Mouse (Mus musculus) kidney, postnatal 10 days (tissue): ENCODE data around the gene Grhpr.
"Not testable (repeated sequence)": the region's sequence is repeated elsewhere in the genome, so short reads cannot be mapped to it uniquely, and the experiment has no call there.

Experiments used
- DNase-seq: peaks from one replicate; pipeline ENCODE4 v3.0.0; 2021; ENCODE audit warnings: mixed read lengths

Gene Grhpr

DNA sequence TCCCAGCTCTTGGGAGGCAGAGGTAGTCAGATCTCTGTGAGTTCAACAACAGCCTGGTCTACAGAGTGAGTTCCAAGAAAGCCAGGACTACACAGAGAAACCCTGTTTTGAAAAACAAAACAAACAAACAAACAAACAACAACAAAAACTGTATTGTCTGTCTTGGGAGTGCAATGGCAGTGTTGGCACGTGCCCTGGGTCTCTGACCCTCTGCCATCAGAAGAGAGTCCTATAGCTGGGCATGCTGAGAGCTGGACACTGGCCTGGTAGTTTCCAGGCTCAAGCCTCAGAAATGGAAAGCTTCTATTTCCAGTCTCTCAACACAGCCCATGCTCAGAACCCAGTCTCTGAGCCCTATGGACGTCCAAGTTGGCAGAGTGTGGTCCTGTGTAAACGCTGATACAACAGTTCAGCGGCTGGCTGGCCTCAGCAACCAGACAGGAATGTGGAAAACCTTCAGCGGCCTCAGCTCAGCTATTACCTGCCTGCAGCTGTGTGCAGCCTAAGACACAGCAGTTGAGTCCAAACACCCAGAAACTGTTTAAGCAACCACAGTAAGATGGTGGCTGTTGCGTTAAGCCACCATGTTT is 5.1 kb upstream of the Grhpr start:
- no peak for DNase-seq

GRCm38 (mm10) chr4:44976921-44977710 is 4.1 kb upstream of the Grhpr start:
- no peak for DNase-seq

DNA sequence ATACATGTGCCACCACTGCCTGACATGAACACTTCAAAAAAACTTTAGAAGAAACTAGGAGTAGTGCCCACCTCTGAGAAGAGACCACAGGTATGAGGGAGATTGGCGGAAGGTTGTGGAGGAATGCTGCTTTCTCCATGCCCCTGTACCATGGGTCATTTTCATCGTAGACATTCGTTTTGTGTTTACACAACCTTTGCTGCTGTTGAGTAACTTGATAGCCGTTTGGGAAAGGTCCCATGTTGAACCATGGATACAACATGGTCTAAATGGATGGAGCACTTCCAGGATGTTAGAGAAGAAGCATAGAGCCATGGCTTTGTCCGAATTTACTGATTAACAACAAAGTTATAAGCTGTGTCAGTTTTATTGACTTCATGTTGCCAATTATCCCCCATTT is 3.0 kb upstream of the Grhpr start:
- DNase-seq = no peak

DNA sequence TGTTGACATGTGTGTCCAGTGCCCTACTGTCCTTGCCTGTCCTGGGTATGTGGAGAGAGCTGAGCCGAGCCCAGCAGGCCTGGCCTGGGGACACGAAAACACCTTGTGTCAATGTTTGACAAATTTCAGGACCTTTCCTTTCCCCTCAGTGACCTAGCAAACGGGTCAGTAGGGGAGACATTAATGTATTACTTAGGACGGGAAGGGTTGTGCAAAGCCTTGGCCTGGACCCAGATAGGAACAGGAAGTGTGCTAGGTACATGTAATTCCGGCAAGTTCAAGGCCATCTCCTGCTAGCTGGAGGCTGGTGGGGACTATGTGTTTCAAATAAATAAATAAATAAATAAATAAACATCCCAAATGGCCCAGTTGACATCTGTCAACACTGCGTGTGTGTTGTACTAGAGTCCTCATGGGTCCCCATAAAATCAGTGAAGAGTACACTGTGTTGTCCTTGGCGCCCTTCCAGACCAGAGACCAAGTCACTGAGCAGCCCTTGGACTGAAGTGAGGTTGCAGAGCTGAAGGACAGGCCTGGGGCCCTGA is 1.3 kb upstream of the Grhpr start:
- peak; percentile 73 for DNase-seq

DNA sequence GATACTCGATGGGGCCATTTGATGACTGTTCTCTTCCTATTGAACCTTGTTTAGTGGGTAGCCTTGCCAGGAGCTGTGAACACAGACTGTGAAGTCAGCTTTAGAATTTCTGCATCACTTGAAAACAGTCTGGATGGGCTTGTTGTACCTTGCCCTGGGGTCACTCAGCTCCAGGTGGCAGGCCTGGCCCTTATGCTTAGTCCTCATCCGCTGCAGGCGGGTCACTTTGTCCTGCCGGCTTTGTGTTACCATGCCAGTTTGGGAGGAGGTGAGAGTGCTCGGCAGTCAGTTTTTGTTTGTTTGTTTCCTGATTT is 736 bp downstream of the Grhpr start:
- peak; percentile 52 for DNase-seq

DNA sequence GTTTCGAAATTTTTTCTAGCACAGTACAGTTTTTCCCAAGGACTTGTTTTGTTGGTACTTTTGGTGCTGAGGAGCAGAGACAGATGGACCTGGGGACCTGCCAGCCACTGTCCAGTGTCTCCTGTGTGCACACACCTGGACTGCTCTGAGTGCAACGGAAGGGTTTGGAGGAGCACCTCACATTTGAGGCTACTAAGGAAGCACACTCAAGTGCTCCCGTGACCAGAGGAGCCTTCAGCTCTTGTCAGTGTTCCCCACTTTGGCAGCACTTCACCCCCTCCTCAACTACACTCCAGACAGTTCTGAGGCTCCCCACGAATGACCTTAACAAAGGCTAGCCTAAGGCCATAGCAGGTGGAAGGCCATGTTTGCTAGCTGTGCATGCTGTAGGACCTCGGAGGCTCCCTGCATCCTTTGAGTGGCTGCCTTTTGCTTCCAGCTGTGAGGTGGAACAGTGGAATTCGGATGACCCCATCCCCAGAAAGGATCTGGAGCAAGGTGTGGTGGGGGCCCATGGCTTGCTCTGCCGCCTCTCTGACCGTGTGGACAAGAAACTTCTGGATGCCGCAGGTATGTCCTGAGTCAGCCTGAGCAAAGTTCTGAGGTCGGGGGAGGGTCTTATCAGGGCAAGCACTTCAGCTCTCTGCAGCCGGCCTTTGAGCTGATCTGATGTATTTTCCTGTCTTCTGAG is 1.4 kb downstream of the Grhpr start:
- DNase-seq = peak; percentile 34

- DNase-seq = peak; percentile 11
Observed at GRCm38 (mm10) chr4:44983131-44983740, 2.0 kb downstream of the Grhpr start.

DNA sequence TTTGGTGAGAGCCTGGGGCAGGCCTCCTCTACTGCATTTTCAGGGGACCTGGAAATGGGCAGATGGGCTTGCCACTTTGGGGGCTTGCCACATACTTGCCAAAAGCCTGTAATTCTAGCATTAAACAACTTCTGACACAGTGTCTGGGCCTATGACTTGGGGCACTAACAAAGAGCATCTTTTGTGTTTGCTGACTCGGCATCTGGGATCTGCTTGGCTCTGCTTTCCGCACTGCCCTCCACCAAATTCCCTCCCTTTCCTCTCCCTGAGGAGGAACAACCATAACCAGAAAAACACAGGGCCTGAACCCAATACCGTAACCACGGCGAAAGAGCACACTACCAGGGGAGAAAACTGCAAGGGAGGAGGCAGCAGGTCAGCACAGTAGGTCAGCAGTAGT is 9.4 kb downstream of the Grhpr start:
- DNase-seq = no peak

DNA sequence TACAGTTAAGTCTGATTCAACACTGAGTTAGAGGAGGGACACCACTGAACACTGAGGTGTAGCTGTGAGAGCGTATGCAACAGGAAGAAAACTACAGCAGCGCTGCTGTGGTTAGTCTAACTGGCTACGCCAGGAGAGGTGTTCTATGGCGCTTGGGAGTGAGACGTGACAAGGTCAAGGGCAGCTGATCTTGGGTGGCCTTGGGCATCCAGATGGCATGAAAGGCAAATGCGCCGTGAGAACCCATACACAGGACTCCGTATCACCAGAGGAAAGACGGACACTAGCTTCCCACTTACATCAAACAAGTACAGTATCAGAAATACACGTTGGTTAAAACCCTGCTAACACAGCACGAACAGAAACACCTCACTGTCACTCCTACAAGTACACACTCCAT is 11.1 kb downstream of the Grhpr start:
- not testable (repeated sequence) for DNase-seq

GRCm38 (mm10) chr4:44993179-44993578 is 12.0 kb downstream of the Grhpr start:
- DNase-seq = peak; percentile 4

- no peak for DNase-seq
Observed at GRCm38 (mm10) chr4:44993847-44994246, 12.7 kb downstream of the Grhpr start.

GRCm38 (mm10) chr4:44994776-44995175 is 13.6 kb downstream of the Grhpr start:
- peak; percentile 9 for DNase-seq

DNA sequence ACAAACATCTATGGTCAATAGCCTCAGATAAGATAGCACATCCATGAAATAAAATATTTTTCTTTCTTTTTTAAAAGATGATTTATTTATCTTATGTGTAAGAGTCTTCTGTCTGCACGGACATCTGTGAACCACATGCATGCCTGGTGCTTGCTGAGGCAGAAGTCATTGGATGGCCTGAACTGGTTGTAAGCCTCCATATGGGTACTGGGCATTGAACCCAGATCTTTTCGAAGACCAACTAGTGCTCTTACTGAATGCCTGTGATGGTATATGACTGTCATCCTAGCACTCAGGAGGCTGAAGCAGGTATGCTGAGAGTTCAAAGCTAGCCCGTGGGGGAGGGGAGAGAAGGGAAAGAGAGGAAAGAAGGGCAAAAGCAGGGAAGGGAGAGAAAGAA is 16.9 kb downstream of the Grhpr start:
- no peak for DNase-seq

DNA sequence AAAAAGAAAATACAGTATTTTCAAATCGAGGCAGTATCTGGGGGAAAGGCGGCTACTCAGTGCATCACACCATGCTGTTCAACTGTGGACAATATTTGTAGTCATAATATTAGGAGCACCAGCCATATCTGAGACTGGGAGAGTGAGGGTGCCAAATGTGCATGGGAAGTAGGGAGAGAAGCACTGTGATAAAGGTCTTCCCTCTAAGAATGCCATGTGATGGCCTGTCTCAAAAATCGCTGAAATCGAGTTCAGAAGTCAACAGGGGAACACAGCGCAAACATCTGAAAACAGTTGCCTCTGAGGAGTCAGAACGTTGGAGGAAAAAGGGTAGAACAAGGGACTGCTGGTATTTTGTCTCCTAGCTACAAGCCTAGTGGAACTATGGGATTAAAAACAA is 18.8 kb downstream of the Grhpr start:
- no peak for DNase-seq

GRCm38 (mm10) chr4:45005452-45005851 is 24.3 kb downstream of the Grhpr start:
- DNase-seq = peak; percentile 49

DNA sequence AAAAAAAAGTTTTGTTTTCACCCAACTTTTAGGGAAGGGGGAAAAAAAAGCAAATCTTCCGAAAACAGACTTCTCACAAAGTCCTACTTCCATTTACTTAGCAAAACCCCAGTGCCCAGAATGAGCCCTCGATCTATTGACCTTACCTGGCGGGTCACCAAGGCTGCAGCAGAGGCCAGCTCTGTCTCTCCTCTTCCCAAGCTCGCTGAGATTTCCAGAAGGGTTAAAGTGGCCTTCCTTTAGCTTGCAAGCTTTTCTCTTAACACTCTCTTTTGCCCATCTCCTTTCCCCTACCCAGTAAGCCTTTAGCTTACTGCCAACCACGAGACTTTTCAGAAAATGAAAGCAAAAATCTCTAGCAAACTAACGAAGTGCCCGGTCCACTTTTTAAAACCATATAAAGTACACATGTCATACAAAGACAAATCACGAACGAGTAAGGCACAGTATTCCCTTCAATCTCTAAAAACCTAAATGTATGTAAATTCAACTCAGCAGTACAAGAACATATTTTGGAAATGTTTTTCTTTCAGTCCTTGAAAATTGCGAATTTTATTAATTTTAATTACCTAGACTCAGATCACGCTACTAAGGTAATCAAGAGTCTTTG is 29.7 kb downstream of the Grhpr start:
- peak; percentile 53 for DNase-seq

GRCm38 (mm10) chr4:45011581-45012104 is 30.4 kb downstream of the Grhpr start:
- peak; percentile 79 for DNase-seq

- DNase-seq = peak; percentile 99
Observed at GRCm38 (mm10) chr4:45012105-45012975, 31.1 kb downstream of the Grhpr start, which contains the start of gene Zbtb5. Gene Zbtb5 (minus strand): TSS chr4:45012412.

DNA sequence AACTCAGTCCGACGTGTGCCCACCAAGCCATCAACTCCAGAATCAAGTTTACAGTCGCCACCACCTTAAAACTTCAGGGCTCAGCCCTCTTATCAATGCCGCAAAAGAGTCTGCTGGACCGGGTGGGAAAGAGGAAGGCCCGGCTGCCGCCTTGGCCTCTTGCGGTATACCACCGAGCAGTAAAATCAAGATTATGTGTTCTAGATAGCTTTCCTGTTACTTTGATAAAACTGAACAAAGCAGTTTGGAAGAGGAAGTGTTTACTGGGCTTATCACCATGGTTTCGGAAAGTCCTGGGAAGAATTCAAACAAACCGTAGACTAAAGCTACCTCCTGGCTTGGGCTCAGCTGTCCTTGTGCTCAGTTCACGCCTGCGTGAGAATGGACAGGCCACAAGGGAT is 31.8 kb downstream of the Grhpr start:
- DNase-seq = no peak

GRCm38 (mm10) chr4:45013537-45013936 is 32.3 kb downstream of the Grhpr start:
- DNase-seq = no peak

- peak; percentile 75 for DNase-seq
Observed at GRCm38 (mm10) chr4:45015615-45016014, 34.4 kb downstream of the Grhpr start.
